Mouse (Mus musculus) megakaryocyte, embryonic 14.5 days (primary cell): ENCODE measurements at regions not wholly inside any gene's neighbourhood (a gene's known extent, or its start where the extent isn't known, plus 50 kb on each side); places are given as distances from the start of the nearest gene placed in this dataset.

Experiments used
- FLI1 ChIP-seq: IDR thresholded peaks from 2 replicates; pipeline ENCODE4 v1.6.1; 2012; ENCODE audit warnings: low read length, inconsistent platforms, mixed read lengths
- GATA1 ChIP-seq: IDR thresholded peaks from 3 replicates; pipeline ENCODE4 v1.6.1; 2012; ENCODE audit warnings: mixed read lengths, low read length, inconsistent platforms, borderline replicate concordance

DNA sequence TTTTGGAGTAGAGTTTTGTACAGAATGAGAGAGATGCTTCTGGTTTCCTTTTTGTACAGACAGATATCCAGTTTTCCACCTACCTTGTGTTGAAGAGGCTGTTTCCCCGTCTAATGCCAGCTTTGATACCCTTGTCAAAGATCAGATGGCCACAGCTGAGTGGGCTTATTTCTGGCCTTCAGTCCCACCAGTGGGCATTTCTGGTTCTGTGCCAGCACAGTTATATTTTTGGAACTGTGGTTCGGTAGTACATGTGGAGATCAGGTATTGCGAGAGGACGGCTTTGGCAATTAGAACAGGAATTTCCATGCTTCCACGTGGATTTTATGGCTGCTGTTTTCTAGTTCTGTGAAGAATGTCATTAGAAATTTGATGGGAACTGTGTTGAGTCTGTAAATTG is 302.5 kb upstream of the Cxcr4 start:
- no peak for TF ChIP-seq FLI1
- no peak for TF ChIP-seq GATA1
